Mouse (Mus musculus): ENCODE measurements around the gene Acer3. TPM values are rescaled to one million over a fixed set of nuclear protein-coding genes. Genes with fewer than 3 reads are reported as not detected.

Gene Acer3
- polyA plus RNA-seq, 1 experiment from 2014 or later = 18.9 TPM

DNA sequence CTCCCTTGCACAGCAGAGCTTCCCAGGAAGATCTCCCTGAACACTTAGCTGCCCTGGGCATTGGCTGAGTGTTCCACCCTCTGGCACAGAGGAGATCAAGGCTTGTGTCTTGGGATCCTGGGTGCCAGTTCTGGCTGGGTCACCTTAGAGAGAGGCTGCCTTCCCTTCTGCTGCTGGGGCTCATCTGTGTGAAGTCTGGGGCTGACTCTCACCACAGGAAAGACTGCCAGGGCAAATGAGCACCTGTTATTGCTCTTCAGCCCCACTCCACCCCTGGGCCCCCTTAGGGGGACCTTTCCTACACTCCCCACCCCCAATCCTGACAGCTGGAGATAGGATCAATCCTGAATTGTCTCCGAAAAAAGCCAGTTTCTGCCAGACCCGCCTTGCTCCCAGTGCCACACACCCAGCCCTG lies 143.9 kb downstream of the Acer3 start:
- no peaks in the 10 kb centered on the region for H3K9me3 ChIP-seq (ENCODE audit: control insufficient read depth, low read length)
- H3K9ac ChIP-seq (replicated peaks; ENCODE audit: low read length) = no peak overlapping the region
- no peak overlapping the region for H3K27ac ChIP-seq (replicated peaks; ENCODE audit: low read depth, low read length)
- peak overlapping the region; percentile 71 for H3K4me2 ChIP-seq (ENCODE audit: low read length)
- ATAC-seq (ENCODE audit: low FRiP score, low TSS enrichment) (no peak), DNase-seq (no peak)
- H3K4me3 ChIP-seq (replicated peaks; ENCODE audit: low read depth, low read length) = peak overlapping the region; percentile 56
- peaks cover 8% of the 10 kb centered on the region; the same call in 1 of the 2 replicates for H3K27me3 ChIP-seq (ENCODE audit: control insufficient read depth, insufficient read depth, low read length)
- 0 out of 2 replicates have a peak, but pooled peaks cover 3% of the 10 kb centered on the region for H3K4me1 ChIP-seq (ENCODE audit: control insufficient read depth, insufficient read depth, low read length)
- WGBS = 61% methylated on average over 2 of the region's 2 CpGs
- no peaks in the 10 kb centered on the region for H3K36me3 ChIP-seq (ENCODE audit: control insufficient read depth, insufficient read depth, low read length)

DNA sequence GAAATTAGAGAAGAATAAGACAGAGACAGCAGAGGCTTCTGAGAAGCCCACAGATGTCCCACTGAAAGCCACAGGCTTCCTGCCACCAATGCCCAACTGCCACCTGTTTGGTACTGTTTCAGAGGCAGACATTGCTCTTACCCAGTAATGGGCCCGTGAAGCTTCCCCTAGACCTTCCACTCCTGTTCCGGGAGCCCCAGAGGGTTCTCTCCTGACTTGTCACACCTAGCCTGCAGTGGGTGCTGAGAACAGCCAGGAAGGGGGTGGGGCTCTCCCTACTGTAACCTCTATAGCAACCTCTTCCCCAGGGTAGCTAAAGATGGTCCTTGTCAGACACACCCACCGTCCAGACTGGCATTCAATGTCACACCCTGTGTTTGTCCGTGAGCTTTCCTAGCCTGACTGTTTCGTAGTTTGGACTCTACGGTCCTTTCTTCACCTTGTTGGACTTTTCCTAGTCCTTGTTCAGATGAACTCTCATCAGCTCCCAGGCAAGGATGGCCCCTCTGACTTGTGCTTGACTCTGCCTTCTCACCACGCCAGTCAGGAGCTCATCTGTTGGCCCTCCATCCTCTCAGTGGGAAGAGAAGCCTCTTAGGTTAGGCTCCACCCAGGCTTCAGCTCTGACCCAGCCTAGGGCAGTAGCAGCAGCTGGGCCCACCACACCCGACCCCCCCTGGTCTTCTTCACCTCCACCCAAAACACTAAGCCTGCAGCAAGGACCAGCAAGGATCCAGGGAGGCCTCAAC lies 144.5 kb downstream of the Acer3 start:
- ATAC-seq (ENCODE audit: low FRiP score, low TSS enrichment) = no peak
- Histone ChIP-seq H3K4me2 (ENCODE audit: low read length) (peak overlapping the region; percentile 71), H3K9ac (replicated peaks; ENCODE audit: low read length) (no peak overlapping the region), H3K4me1 (ENCODE audit: control insufficient read depth, insufficient read depth, low read length) (0 out of 2 replicates have a peak, but pooled peaks cover 3% of the 10 kb centered on the region), H3K4me3 (replicated peaks; ENCODE audit: low read depth, low read length) (no peak overlapping the region), H3K36me3 (ENCODE audit: control insufficient read depth, insufficient read depth, low read length) (no peaks in the 10 kb centered on the region), H3K27ac (replicated peaks; ENCODE audit: low read depth, low read length) (no peak overlapping the region), H3K9me3 (ENCODE audit: control insufficient read depth, low read length) (no peaks in the 10 kb centered on the region), H3K27me3 (ENCODE audit: control insufficient read depth, insufficient read depth, low read length) (peaks cover 8% of the 10 kb centered on the region; the same call in 1 of the 2 replicates)
- WGBS = 75% methylated on average over 8 of the region's 8 CpGs
- no peak for DNase-seq

DNA sequence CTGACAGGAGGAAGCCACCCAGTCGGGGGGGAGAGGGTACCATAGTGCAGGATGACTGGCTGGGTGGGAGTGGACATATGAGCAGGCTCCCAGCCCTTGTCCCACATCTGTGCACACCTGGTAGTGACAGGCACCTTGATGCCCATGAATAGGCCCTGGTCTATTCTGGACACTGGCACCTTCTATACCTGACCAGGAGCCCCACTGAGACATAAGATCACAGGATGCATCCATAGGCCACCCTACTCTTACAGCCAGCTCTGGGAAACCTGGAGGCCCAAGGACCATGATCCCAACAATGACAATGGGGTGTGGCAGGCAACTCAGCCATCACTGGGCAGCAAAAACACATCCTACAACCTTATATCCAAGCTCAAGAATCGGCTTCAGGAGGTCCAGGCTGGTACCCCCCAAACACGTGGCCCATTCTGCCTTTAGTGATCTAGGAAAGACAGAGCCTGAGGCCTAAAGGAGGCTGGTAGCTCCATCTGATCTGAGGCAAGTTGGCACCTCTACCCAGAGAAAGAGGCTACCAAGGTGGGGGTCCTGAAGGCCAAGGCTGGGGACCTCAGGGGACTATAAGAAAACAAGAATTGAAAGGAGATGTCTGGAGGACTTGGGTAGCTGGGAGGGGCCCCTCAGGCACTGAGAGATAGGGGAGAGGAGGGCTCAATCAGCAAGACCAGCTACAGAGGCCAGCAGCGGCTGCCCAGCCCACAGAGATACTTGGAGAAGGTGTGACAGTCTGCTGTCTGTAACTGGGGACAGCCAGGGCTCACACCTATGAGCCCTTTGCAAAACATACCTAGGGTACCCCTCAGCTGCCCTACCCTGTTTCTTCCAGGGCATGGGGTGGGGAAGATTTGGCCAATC lies 145.9 kb downstream of the Acer3 start:
- H3K9me3 ChIP-seq (ENCODE audit: control insufficient read depth, low read length) = no peaks in the 10 kb centered on the region
- no peak for DNase-seq
- H3K9ac ChIP-seq (replicated peaks; ENCODE audit: low read length) = no peak overlapping the region
- H3K36me3 ChIP-seq (ENCODE audit: control insufficient read depth, insufficient read depth, low read length) = no peaks in the 10 kb centered on the region
- no peak overlapping the region for H3K27ac ChIP-seq (replicated peaks; ENCODE audit: low read depth, low read length)
- no peak overlapping the region for H3K4me3 ChIP-seq (replicated peaks; ENCODE audit: low read depth, low read length)
- no peak for ATAC-seq (ENCODE audit: low FRiP score, low TSS enrichment)
- no peak overlapping the region for H3K4me2 ChIP-seq (ENCODE audit: low read length)
- H3K4me1 ChIP-seq (ENCODE audit: control insufficient read depth, insufficient read depth, low read length) = 0 out of 2 replicates have a peak, but pooled peaks cover 3% of the 10 kb centered on the region
- peaks cover 8% of the 10 kb centered on the region; the same call in 1 of the 2 replicates for H3K27me3 ChIP-seq (ENCODE audit: control insufficient read depth, insufficient read depth, low read length)
- 81% methylated on average over 4 of the region's 4 CpGs for WGBS

DNA sequence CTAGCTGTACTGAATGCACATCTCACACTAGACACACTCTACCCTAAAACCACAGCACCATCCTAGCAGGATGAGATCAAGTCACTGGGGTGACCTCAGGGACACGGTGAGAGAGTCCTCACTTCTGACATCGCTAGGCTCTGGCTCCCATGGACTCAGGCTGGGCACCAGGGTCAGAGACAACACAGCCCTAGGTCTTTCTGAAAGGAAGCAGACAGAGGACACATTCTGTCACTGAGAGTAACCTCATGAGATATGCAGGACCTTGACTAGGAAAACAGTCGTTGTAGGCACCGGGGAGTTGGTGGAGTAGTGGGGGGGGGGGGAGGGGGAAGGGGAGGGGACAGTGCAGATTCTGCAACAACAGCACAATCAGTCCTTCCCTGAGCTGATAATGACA lies 147.6 kb downstream of the Acer3 start:
- H3K27me3 ChIP-seq (ENCODE audit: control insufficient read depth, insufficient read depth, low read length) = no peaks in the 10 kb centered on the region
- no peak overlapping the region for H3K4me3 ChIP-seq (replicated peaks; ENCODE audit: low read depth, low read length)
- ATAC-seq (ENCODE audit: low FRiP score, low TSS enrichment) = no peak
- no peak overlapping the region for H3K4me2 ChIP-seq (ENCODE audit: low read length)
- H3K9ac ChIP-seq (replicated peaks; ENCODE audit: low read length) = no peak overlapping the region
- H3K27ac ChIP-seq (replicated peaks; ENCODE audit: low read depth, low read length) = no peak overlapping the region
- H3K36me3 ChIP-seq (ENCODE audit: control insufficient read depth, insufficient read depth, low read length) = no peaks in the 10 kb centered on the region
- DNase-seq = no peak
- whole genome bisulfite sequencing = 68% methylated on average over 4 of the region's 4 CpGs
- no peaks in the 10 kb centered on the region for H3K9me3 ChIP-seq (ENCODE audit: control insufficient read depth, low read length)
- H3K4me1 ChIP-seq (ENCODE audit: control insufficient read depth, insufficient read depth, low read length) = 0 out of 2 replicates have a peak, but pooled peaks cover under 1% of the 10 kb centered on the region

DNA sequence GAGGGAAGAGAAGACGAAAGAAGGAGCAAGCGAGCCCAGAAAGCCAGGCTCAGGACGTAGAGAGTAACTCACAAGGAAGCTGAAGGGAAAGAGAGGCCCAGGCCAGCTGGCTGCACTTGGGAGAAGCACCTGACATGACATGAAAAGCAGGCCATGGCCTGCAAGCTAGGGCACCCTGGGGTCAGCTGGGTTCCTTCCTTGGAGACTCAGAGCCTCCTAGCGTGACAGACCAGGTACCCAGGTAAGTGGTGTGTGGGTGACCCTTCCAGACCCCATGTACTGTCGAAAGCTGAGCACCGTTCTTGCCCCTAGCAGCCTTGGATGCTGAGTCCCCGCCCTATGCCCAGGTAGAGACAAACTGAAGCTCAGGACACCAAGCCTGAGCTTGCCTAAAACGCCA lies 148.3 kb downstream of the Acer3 start:
- Histone ChIP-seq H3K27ac (replicated peaks; ENCODE audit: low read depth, low read length) (no peak overlapping the region), H3K27me3 (ENCODE audit: control insufficient read depth, insufficient read depth, low read length) (no peaks in the 10 kb centered on the region), H3K9ac (replicated peaks; ENCODE audit: low read length) (no peak overlapping the region), H3K36me3 (ENCODE audit: control insufficient read depth, insufficient read depth, low read length) (no peaks in the 10 kb centered on the region), H3K4me1 (ENCODE audit: control insufficient read depth, insufficient read depth, low read length) (no peaks in the 10 kb centered on the region), H3K4me3 (replicated peaks; ENCODE audit: low read depth, low read length) (no peak overlapping the region), H3K9me3 (ENCODE audit: control insufficient read depth, low read length) (no peaks in the 10 kb centered on the region), H3K4me2 (ENCODE audit: low read length) (no peak overlapping the region)
- ATAC-seq (ENCODE audit: low FRiP score, low TSS enrichment) (no peak), DNase-seq (no peak)
- WGBS = 81% methylated on average over 8 of the region's 8 CpGs

DNA sequence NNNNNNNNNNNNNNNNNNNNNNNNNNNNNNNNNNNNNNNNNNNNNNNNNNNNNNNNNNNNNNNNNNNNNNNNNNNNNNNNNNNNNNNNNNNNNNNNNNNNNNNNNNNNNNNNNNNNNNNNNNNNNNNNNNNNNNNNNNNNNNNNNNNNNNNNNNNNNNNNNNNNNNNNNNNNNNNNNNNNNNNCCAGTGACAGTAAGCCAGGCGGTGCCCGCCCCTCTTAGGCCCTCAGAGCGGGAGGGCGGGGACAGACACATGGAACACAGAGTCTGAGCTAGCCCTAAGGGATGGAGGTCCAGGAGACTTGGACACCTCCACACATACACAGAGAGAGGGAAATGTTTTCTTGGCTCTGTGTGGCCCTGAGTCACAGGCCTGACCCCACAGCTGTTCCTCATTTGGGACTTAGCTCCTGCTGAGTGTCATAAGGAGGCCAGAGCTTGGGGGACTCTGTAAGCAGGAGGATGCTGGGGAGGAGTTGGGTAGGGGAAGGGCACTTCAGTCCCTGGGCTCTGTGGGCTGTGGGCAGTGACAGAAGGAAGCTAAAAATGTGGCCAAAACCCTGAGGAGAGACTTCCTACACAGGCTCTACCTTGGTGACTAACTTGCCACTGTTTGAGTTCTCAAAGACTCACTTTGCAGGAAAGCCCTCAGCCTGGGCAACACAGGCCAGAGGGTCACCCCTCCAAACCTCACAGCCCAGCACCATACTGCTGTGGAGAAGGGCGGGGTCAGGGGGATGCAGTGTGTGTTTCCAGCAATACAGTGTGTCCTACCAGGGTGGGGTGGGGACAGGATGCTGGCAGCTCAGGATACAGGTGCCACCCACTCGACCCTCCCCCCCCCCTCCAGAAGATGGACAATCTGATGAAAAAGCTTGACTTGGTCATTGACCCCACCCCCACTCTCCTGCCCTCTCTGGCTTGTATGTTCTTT lies 149.6 kb downstream of the Acer3 start:
- no peak overlapping the region for H3K27ac ChIP-seq (replicated peaks; ENCODE audit: low read depth, low read length)
- H3K9ac ChIP-seq (replicated peaks; ENCODE audit: low read length) = no peak overlapping the region
- no peaks in the 10 kb centered on the region for H3K4me1 ChIP-seq (ENCODE audit: control insufficient read depth, insufficient read depth, low read length)
- H3K4me2 ChIP-seq (ENCODE audit: low read length) = no peak overlapping the region
- no peaks in the 10 kb centered on the region for H3K9me3 ChIP-seq (ENCODE audit: control insufficient read depth, low read length)
- WGBS = 74% methylated on average over 6 of the region's 6 CpGs
- ATAC-seq (ENCODE audit: low FRiP score, low TSS enrichment) (0 out of 2 replicates have a peak, but pooled peaks have one; percentile 24), DNase-seq (no peak)
- H3K36me3 ChIP-seq (ENCODE audit: control insufficient read depth, insufficient read depth, low read length) = no peaks in the 10 kb centered on the region
- H3K4me3 ChIP-seq (replicated peaks; ENCODE audit: low read depth, low read length) = no peak overlapping the region
- no peaks in the 10 kb centered on the region for H3K27me3 ChIP-seq (ENCODE audit: control insufficient read depth, insufficient read depth, low read length)

DNA sequence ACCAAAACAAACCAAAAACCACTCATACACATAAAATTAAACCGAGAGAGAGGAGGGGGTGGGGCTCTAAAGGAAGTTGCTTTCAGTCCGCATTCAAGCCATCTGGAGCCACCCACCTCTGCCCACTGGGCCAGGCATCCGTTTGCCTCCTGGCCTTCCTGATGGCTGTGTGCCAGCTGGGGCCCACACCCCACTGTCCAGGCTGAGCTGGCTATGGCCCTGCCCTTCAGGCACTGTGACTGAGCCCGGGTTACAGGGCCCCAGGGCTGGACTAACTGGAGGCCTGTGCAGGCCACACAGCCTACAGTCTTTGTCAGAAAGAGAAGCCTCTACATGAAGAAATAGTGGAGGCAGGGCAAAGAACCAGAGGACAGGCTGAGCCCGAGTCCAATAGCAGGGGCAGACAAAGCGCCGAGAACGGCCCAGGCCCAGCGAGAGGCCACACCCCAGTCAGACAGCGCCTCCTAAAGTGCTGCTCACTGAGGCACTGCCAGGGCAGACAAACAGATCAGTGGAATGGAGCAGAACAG lies 155.9 kb downstream of the Acer3 start:
- Histone ChIP-seq H3K4me3 (replicated peaks; ENCODE audit: low read depth, low read length) (no peak overlapping the region), H3K36me3 (ENCODE audit: control insufficient read depth, insufficient read depth, low read length) (no peaks in the 10 kb centered on the region), H3K9ac (replicated peaks; ENCODE audit: low read length) (no peak overlapping the region), H3K9me3 (ENCODE audit: control insufficient read depth, low read length) (no peaks in the 10 kb centered on the region), H3K4me2 (ENCODE audit: low read length) (no peak overlapping the region), H3K4me1 (ENCODE audit: control insufficient read depth, insufficient read depth, low read length) (0 out of 2 replicates have a peak, but pooled peaks cover 3% of the 10 kb centered on the region), H3K27ac (replicated peaks; ENCODE audit: low read depth, low read length) (no peak overlapping the region), H3K27me3 (ENCODE audit: control insufficient read depth, insufficient read depth, low read length) (no peaks in the 10 kb centered on the region)
- DNase-seq = no peak
- peak; percentile 40; the same call in 1 of the 2 replicates for ATAC-seq (ENCODE audit: low FRiP score, low TSS enrichment)
- 63% methylated on average over 10 of the region's 10 CpGs for WGBS

Measured in midbrain, embryonic 14.5 days (tissue).